Mouse (Mus musculus): Measurements from ENCODE around the gene Olfr19.
"Not testable (repeated sequence)": the region's sequence is repeated elsewhere in the genome, so short reads cannot be mapped to it uniquely, and the experiment has no call there.

The Olfr19 gene

GRCm38 (mm10) chr16:16676305-16676704 is at the start of gene Olfr19:
Olfr19 (minus strand) TSS chr16:16676405.
- DNase-seq, result no peak

- DNase-seq, result no peak
Measured at GRCm38 (mm10) chr16:16684975-16685374, 8.8 kb upstream of the Olfr19 start.

GRCm38 (mm10) chr16:16684053-16684452 is 7.8 kb upstream of the Olfr19 start:
- DNase-seq, result no peak

- DNase-seq, result no peak
Measured at GRCm38 (mm10) chr16:16664994-16665393, 11.2 kb downstream of the Olfr19 start.

- not testable (repeated sequence) for DNase-seq
Measured at GRCm38 (mm10) chr16:16664516-16664915, 11.7 kb downstream of the Olfr19 start.

- DNase-seq, result no peak
Measured at GRCm38 (mm10) chr16:16645148-16645547, 31.1 kb downstream of the Olfr19 start.

GRCm38 (mm10) chr16:16633730-16634129 is 42.5 kb downstream of the Olfr19 start:
- DNase-seq, result no peak
